In genomic region chr10:3881179-3881578, GRCm38 (mm10) we compare ENCODE assay signal across 21 mouse cellular contexts.
A peak's percentile ranks its signal among the peaks of the same experiment; 100 is the strongest.
DNase-seq lines count a peak whose midpoint lies in the region; ATAC-seq lines count a peak whose summit lies in the region.
"Had no signal": no experiment of that assay in that cellular context is flagged by ENCODE, and none has a peak within 500 bp of the region (broad histone marks: within the 10 kb centered on the region; RNA-seq: fewer than 3 reads in every experiment).

No protein-coding gene starts in this region.

- no peaks in the 10 kb centered on the region for H3K27me3 ChIP-seq in midbrain, embryonic 11.5 days (ENCODE audit: control insufficient read depth, insufficient read depth, low read length)
- no peaks in the 10 kb centered on the region for H3K27me3 ChIP-seq in midbrain, embryonic 13.5 days
- H3K27me3 ChIP-seq: embryonic facial prominence, embryonic 12.5 days; forebrain, embryonic 13.5 days had no signal

- ATAC-seq in midbrain, embryonic 11.5 days (ENCODE audit: low FRiP score) = no peak
- no peak for ATAC-seq in midbrain, embryonic 13.5 days
- ATAC-seq: activated CD4-positive, CD25-positive, alpha-beta regulatory T cell, adult 4 months; forebrain, embryonic 13.5 days; forebrain, embryonic 16.5 days; Patski had no signal

- H3K9me3 ChIP-seq in midbrain, embryonic 11.5 days (ENCODE audit: control insufficient read depth, low read length) = no peaks in the 10 kb centered on the region
- H3K9me3 ChIP-seq in midbrain, embryonic 13.5 days = no peaks in the 10 kb centered on the region
- H3K9me3 ChIP-seq: embryonic facial prominence, embryonic 10.5 days; embryonic facial prominence, embryonic 12.5 days; forebrain, embryonic 13.5 days; G1E had no signal

- WGBS in midbrain, embryonic 11.5 days = 79% methylated on average over 2 of the region's 2 CpGs
- 73% methylated on average over 2 of the region's 2 CpGs for WGBS in midbrain, embryonic 13.5 days

- H3K36me3 ChIP-seq in midbrain, embryonic 11.5 days (ENCODE audit: control insufficient read depth, insufficient read depth, low read length) = no peaks in the 10 kb centered on the region
- H3K36me3 ChIP-seq in midbrain, embryonic 13.5 days = no peaks in the 10 kb centered on the region
- H3K36me3 ChIP-seq: embryonic facial prominence, embryonic 12.5 days; G1E had no signal

- H3K4me1 ChIP-seq in midbrain, embryonic 11.5 days (ENCODE audit: control insufficient read depth, insufficient read depth, low read length) = no peaks in the 10 kb centered on the region
- no peaks in the 10 kb centered on the region for H3K4me1 ChIP-seq in midbrain, embryonic 13.5 days (replicated peaks)
- H3K4me1 ChIP-seq: embryonic facial prominence, embryonic 10.5 days; embryonic facial prominence, embryonic 12.5 days; forebrain, embryonic 13.5 days had no signal

- no peak overlapping the region for H3K9ac ChIP-seq in midbrain, embryonic 11.5 days (ENCODE audit: low read length)
- no peak overlapping the region for H3K9ac ChIP-seq in midbrain, embryonic 13.5 days (replicated peaks)
- H3K9ac ChIP-seq: embryonic facial prominence, embryonic 12.5 days; forebrain, embryonic 13.5 days had no signal

- DNase-seq in midbrain, embryonic 11.5 days (ENCODE audit: low spot score, missing footprints) = peak; percentile 2
- DNase-seq in R1 (ENCODE audit: low read depth, low spot score) = peak; percentile 56
- peak; percentile 31 for DNase-seq in brain, adult 2 months (ENCODE audit: low read depth, low spot score)
- DNase-seq in thymus, postnatal 0 days (ENCODE audit: low spot score) = no peak
- DNase-seq in cerebellum, postnatal 14 days = no peak
- DNase-seq: adrenal gland, adult 8-10 months; adrenal gland, postnatal 14 days; adrenal gland, postnatal 36 days; cerebellum, adult 11 months; cerebellum, adult 18-20 months; cerebellum, adult 8-10 months; cerebellum, adult 9-11 months; cerebellum, postnatal 25 days had no signal

- H3K27ac ChIP-seq in midbrain, embryonic 11.5 days (ENCODE audit: low read depth, low read length) = no peak overlapping the region
- no peak overlapping the region for H3K27ac ChIP-seq in midbrain, embryonic 13.5 days
- H3K27ac ChIP-seq: embryonic facial prominence, embryonic 10.5 days; embryonic facial prominence, embryonic 12.5 days; forebrain, embryonic 13.5 days had no signal

- no peak overlapping the region for H3K4me2 ChIP-seq in midbrain, embryonic 11.5 days
- no peak overlapping the region for H3K4me2 ChIP-seq in midbrain, embryonic 13.5 days (replicated peaks)
- H3K4me2 ChIP-seq: embryonic facial prominence, embryonic 12.5 days; forebrain, embryonic 13.5 days had no signal

- H3K4me3 ChIP-seq in midbrain, embryonic 11.5 days (ENCODE audit: low read depth, low read length) = no peak overlapping the region
- H3K4me3 ChIP-seq in midbrain, embryonic 13.5 days (replicated peaks) = no peak overlapping the region
- H3K4me3 ChIP-seq: embryonic facial prominence, embryonic 10.5 days; embryonic facial prominence, embryonic 12.5 days; forebrain, embryonic 13.5 days had no signal

Comparison
In these comparisons a context has a peak if more than half of its experiments do, and no peak if none do; other contexts are left out.
1. DNase-seq: peak in midbrain, embryonic 11.5 days (single experiment), R1 (single experiment) and brain, adult 2 months (single experiment); none in thymus, postnatal 0 days (single experiment) and cerebellum, postnatal 14 days (0 of 2).